Mouse (Mus musculus): ENCODE results near the gene Zfp760. TPM values are rescaled to one million over a fixed set of nuclear protein-coding genes. Genes with fewer than 3 reads are reported as not detected.

The Zfp760 gene
- total RNA-seq, 2 experiments from 2014 or later, result 8.8 to 8.9 TPM

Other genes starting within 250 kb of the Zfp760 start
- 1 to 10 TPM; 4.0 TPM for gene Zfp53, start 218.7 kb upstream of the Zfp760 start, total RNA-seq (2021)
- 1 to 10 TPM; 6.9 to 7.2 TPM for gene Zfp52, start 172.2 kb upstream of the Zfp760 start, total RNA-seq (2021)
- gene Zfp948, start 140.7 kb upstream of the Zfp760 start, total RNA-seq (2021), result 10 to 100 TPM; 12.9 to 13.4 TPM
- gene Zfp983, start 57.1 kb upstream of the Zfp760 start, total RNA-seq (2021), result 1 to 10 TPM; 7.4 to 9.8 TPM
- gene Gm10226, start 15.9 kb upstream of the Zfp760 start, total RNA-seq (2021), result 1 to 10 TPM; 6.7 to 7.1 TPM
- gene Zfp229, start 23.1 kb downstream of the Zfp760 start, total RNA-seq (2021), result 1 to 10 TPM; 4.4 to 5.4 TPM
- gene Zfp820, start 138.0 kb downstream of the Zfp760 start, total RNA-seq (2021), result 1 to 10 TPM; 1.0 to 1.1 TPM
- 1 to 10 TPM; 4.0 to 4.9 TPM for gene Zfp995, start 202.2 kb downstream of the Zfp760 start, total RNA-seq (2021)